In the genomic region with DNA sequence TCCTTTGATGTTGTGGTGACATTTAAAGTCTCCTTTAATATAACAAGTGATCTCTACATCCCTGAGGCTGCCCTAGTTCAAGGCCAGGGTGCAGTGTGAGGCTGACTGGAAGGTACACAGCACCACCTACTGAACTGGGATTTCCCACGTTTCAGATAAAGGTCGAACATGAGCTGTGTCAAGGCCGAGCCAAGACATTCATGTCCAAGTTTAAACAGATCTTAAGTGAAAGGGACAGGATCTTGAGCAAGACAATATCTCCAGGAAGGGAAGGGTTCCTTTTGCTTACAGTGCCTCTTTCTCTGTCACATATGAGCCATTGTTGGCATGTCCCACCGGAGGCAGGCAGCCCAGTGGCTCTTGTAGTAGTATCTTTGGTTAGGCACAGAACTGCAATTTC, we compare ENCODE assay signal across 14 mouse cellular contexts.
DNase-seq lines count a peak whose midpoint lies in the region; ATAC-seq and TF ChIP-seq lines count a peak whose summit lies in the region.
"Had no signal": no experiment of that assay in that cellular context is flagged by ENCODE, and none has a peak within 500 bp of the region (broad histone marks: within the 10 kb centered on the region; RNA-seq: fewer than 3 reads in every experiment).

No protein-coding gene starts in this region.

- H3K27me3 ChIP-seq in liver, adult 2 months (ENCODE audit: control insufficient read depth, insufficient read depth, low read length), result no peaks in the 10 kb centered on the region
- H3K27me3 ChIP-seq in liver, embryonic 11.5 days (replicated peaks; ENCODE audit: control insufficient read depth, insufficient read depth, low read length), result no peaks in the 10 kb centered on the region
- no peaks in the 10 kb centered on the region for H3K27me3 ChIP-seq in forebrain, embryonic 14.5 days (replicated peaks; ENCODE audit: control insufficient read depth, insufficient read depth, low read length)
- H3K27me3 ChIP-seq: embryonic facial prominence, embryonic 12.5 days; midbrain, embryonic 12.5 days; neural tube, embryonic 15.5 days had no signal

- no peak overlapping the region for H3K27ac ChIP-seq in liver, adult 2 months (replicated peaks; ENCODE audit: insufficient read depth, low read depth, low read length)
- H3K27ac ChIP-seq in liver, embryonic 11.5 days (ENCODE audit: low read depth, low read length), result no peak overlapping the region
- H3K27ac ChIP-seq in forebrain, embryonic 14.5 days (ENCODE audit: low read depth, low read length), result no peak overlapping the region
- H3K27ac ChIP-seq: embryonic facial prominence, embryonic 12.5 days; midbrain, embryonic 12.5 days; neural tube, embryonic 15.5 days had no signal

- peaks cover 2% of the 10 kb centered on the region; the same call in 1 of the 2 replicates for H3K4me1 ChIP-seq in liver, adult 2 months (ENCODE audit: control insufficient read depth, insufficient read depth, low read length)
- H3K4me1 ChIP-seq in liver, embryonic 11.5 days (replicated peaks; ENCODE audit: control insufficient read depth, insufficient read depth, low read length), result no peaks in the 10 kb centered on the region
- peaks cover 3% of the 10 kb centered on the region; the same call in 1 of the 2 replicates for H3K4me1 ChIP-seq in forebrain, embryonic 14.5 days (ENCODE audit: control insufficient read depth, insufficient read depth, low read length)

- 66% methylated on average over 4 of the region's 4 CpGs for WGBS in liver, adult 2 months
- 54% methylated on average over 4 of the region's 4 CpGs for WGBS in liver, embryonic 11.5 days
- WGBS in forebrain, embryonic 14.5 days, result 80% methylated on average over 4 of the region's 4 CpGs

- H3K79me2 ChIP-seq in liver, adult 2 months (ENCODE audit: control insufficient read depth, insufficient read depth, low read length), result no peaks in the 10 kb centered on the region

- no peaks in the 10 kb centered on the region for H3K9me3 ChIP-seq in liver, embryonic 11.5 days (ENCODE audit: control insufficient read depth, low read length)
- no peaks in the 10 kb centered on the region for H3K9me3 ChIP-seq in forebrain, embryonic 14.5 days (replicated peaks; ENCODE audit: control insufficient read depth, low read length)
- H3K9me3 ChIP-seq: embryonic facial prominence, embryonic 12.5 days; midbrain, embryonic 12.5 days; neural tube, embryonic 15.5 days had no signal

- H3K9ac ChIP-seq in liver, adult 2 months (ENCODE audit: low read depth, low read length), result no peak overlapping the region
- H3K9ac ChIP-seq in liver, embryonic 11.5 days (ENCODE audit: low read depth, low read length), result no peak overlapping the region
- H3K9ac ChIP-seq in forebrain, embryonic 14.5 days (ENCODE audit: low read length), result no peak overlapping the region
- H3K9ac ChIP-seq: embryonic facial prominence, embryonic 12.5 days; midbrain, embryonic 12.5 days; neural tube, embryonic 15.5 days had no signal

- H3K4me2 ChIP-seq in liver, embryonic 11.5 days, result no peak overlapping the region
- no peak overlapping the region for H3K4me2 ChIP-seq in forebrain, embryonic 14.5 days (ENCODE audit: low read length)
- H3K4me2 ChIP-seq: embryonic facial prominence, embryonic 12.5 days; midbrain, embryonic 12.5 days; neural tube, embryonic 15.5 days had no signal

- no peak overlapping the region for H3K4me3 ChIP-seq in liver, adult 2 months (ENCODE audit: insufficient read depth, low read depth, low read length)
- no peak overlapping the region for H3K4me3 ChIP-seq in liver, embryonic 11.5 days (ENCODE audit: low read depth, low read length)
- no peak overlapping the region for H3K4me3 ChIP-seq in forebrain, embryonic 14.5 days (ENCODE audit: low read depth, low read length)
- H3K4me3 ChIP-seq: embryonic facial prominence, embryonic 12.5 days; midbrain, embryonic 12.5 days; neural tube, embryonic 15.5 days had no signal

- DNase-seq in liver, adult 2 months (ENCODE audit: extremely low read depth, low read depth, low spot score), result peak; percentile 24
- no peak for DNase-seq in liver, embryonic 11.5 days (ENCODE audit: low spot score)
- peak; percentile 13 for DNase-seq in fibroblast of lung, adult 2 months (ENCODE audit: low read depth)
- peak; percentile 66 for DNase-seq in kidney, postnatal 14 days
- DNase-seq in lung, postnatal 4 days, result peak; percentile 47 to 68
- no peak for DNase-seq in forebrain, embryonic 14.5 days (ENCODE audit: low spot score)
- no peak for DNase-seq in left cerebral cortex, adult 9 months (ENCODE audit: low spot score in 2 of 2)
- no peak for DNase-seq in layer of hippocampus, adult 18-20 months (ENCODE audit: low spot score in 2 of 2)
- DNase-seq: cerebellum, adult 18-20 months; left cerebral cortex, postnatal 4 days; thymus, postnatal 36 days had no signal

- TF ChIP-seq POLR2A in liver, adult 2 months (IDR thresholded peaks at IDR 0.05; ENCODE audit: extremely low read depth, insufficient read depth, low read length), result no peak

- H3K36me3 ChIP-seq in liver, adult 2 months (ENCODE audit: control insufficient read depth, insufficient read depth, low read length), result no peaks in the 10 kb centered on the region
- H3K36me3 ChIP-seq in liver, embryonic 11.5 days (ENCODE audit: control insufficient read depth, insufficient read depth, low read length), result no peaks in the 10 kb centered on the region
- no peaks in the 10 kb centered on the region for H3K36me3 ChIP-seq in forebrain, embryonic 14.5 days (ENCODE audit: control insufficient read depth, insufficient read depth, low read length)
- H3K36me3 ChIP-seq: embryonic facial prominence, embryonic 12.5 days; midbrain, embryonic 12.5 days; neural tube, embryonic 15.5 days had no signal

- TF ChIP-seq CTCF in liver, adult 2 months (IDR thresholded peaks at IDR 0.05; ENCODE audit: low read depth, low read length), result peak; percentile 24; the same call in 1 of the 2 replicates

- ATAC-seq in liver, embryonic 11.5 days (replicated peaks; ENCODE audit: low FRiP score), result no peak
- no peak for ATAC-seq in forebrain, embryonic 14.5 days

Comparison
In these comparisons a context has a peak if more than half of its experiments do, and no peak if none do; other contexts are left out.
1. DNase-seq: peak in liver, adult 2 months (single experiment), fibroblast of lung, adult 2 months (single experiment), kidney, postnatal 14 days (single experiment) and lung, postnatal 4 days (2 of 2); none in liver, embryonic 11.5 days (single experiment), forebrain, embryonic 14.5 days (single experiment), left cerebral cortex, adult 9 months (0 of 2) and layer of hippocampus, adult 18-20 months (0 of 2).